Mouse (Mus musculus): ENCODE measurements around the gene Pygm. TPM values are rescaled to one million over a fixed set of nuclear protein-coding genes. Genes with fewer than 3 reads are reported as not detected.

Pygm gene
- polyA plus RNA-seq, 1 experiment from 2014 or later, result 3.4 TPM

GRCm38 (mm10) chr19:6363411-6364240, 20.6 kb upstream of the Pygm start, which contains the start of gene Sf1:
Sf1 (plus strand) TSS chr19:6363690.
- H3K4me1 ChIP-seq, result peaks cover 44% of the 10 kb centered on the region
- H3K27me3 ChIP-seq, result no peaks in the 10 kb centered on the region
- WGBS, result under 1% methylated on average over 85 of the region's 85 CpGs
- H3K9ac ChIP-seq (replicated peaks), result peak within 1 kb of the TSS; percentile 96
- H3K27ac ChIP-seq (replicated peaks), result peak within 1 kb of the TSS; percentile 98
- peaks cover 33% of the 10 kb centered on the region for H3K36me3 ChIP-seq
- no peaks in the 10 kb centered on the region for H3K9me3 ChIP-seq
- H3K4me2 ChIP-seq (replicated peaks), result peak within 1 kb of the TSS; percentile 76
- ATAC-seq (replicated peaks), result peak; percentile 99
- H3K4me3 ChIP-seq, result peak within 1 kb of the TSS; percentile 90

GRCm38 (mm10) chr19:6364317-6364725, 19.9 kb upstream of the Pygm start:
- Histone ChIP-seq H3K9ac (replicated peaks) (peak overlapping the region; percentile 96), H3K36me3 (peaks cover 38% of the 10 kb centered on the region), H3K4me2 (replicated peaks) (peak overlapping the region; percentile 76), H3K27me3 (no peaks in the 10 kb centered on the region), H3K4me1 (peaks cover 44% of the 10 kb centered on the region), H3K27ac (replicated peaks) (peak overlapping the region; percentile 98), H3K4me3 (peak overlapping the region; percentile 90), H3K9me3 (no peaks in the 10 kb centered on the region)
- WGBS, result under 1% methylated on average over 55 of the region's 55 CpGs
- ATAC-seq (replicated peaks), result peak; percentile 1; the same call in 1 of the 2 replicates

- peaks cover 44% of the 10 kb centered on the region for H3K36me3 ChIP-seq
- H3K4me1 ChIP-seq, result peaks cover 44% of the 10 kb centered on the region
- no peak for ATAC-seq (replicated peaks)
- peak overlapping the region; percentile 96 for H3K9ac ChIP-seq (replicated peaks)
- H3K9me3 ChIP-seq, result no peaks in the 10 kb centered on the region
- WGBS, result 5% methylated on average over 2 of the region's 2 CpGs
- no peaks in the 10 kb centered on the region for H3K27me3 ChIP-seq
- H3K4me3 ChIP-seq, result peak overlapping the region; percentile 90
- H3K27ac ChIP-seq (replicated peaks), result no peak overlapping the region
- H3K4me2 ChIP-seq (replicated peaks), result peak overlapping the region; percentile 76
Measured at GRCm38 (mm10) chr19:6364842-6365241, 19.4 kb upstream of the Pygm start.

- Histone ChIP-seq H3K27me3 (no peaks in the 10 kb centered on the region), H3K36me3 (peaks cover 96% of the 10 kb centered on the region), H3K9me3 (no peaks in the 10 kb centered on the region), H3K27ac (replicated peaks) (no peak overlapping the region), H3K4me3 (no peak overlapping the region), H3K4me1 (peaks cover 30% of the 10 kb centered on the region), H3K4me2 (replicated peaks) (no peak overlapping the region), H3K9ac (replicated peaks) (no peak overlapping the region)
- WGBS, result 86% methylated on average over 2 of the region's 2 CpGs
- ATAC-seq (replicated peaks), result no peak
Measured at GRCm38 (mm10) chr19:6370175-6370574, 14.0 kb upstream of the Pygm start.

- ATAC-seq (replicated peaks), result no peak
- H3K4me1 ChIP-seq, result peaks cover 11% of the 10 kb centered on the region
- H3K27ac ChIP-seq (replicated peaks), result no peak overlapping the region
- H3K9me3 ChIP-seq, result no peaks in the 10 kb centered on the region
- H3K9ac ChIP-seq (replicated peaks), result no peak overlapping the region
- peaks cover 98% of the 10 kb centered on the region for H3K36me3 ChIP-seq
- no peaks in the 10 kb centered on the region for H3K27me3 ChIP-seq
- 92% methylated on average over 3 of the region's 3 CpGs for WGBS
- no peak overlapping the region for H3K4me2 ChIP-seq (replicated peaks)
- H3K4me3 ChIP-seq, result no peak overlapping the region
Measured at GRCm38 (mm10) chr19:6372433-6372832, 11.8 kb upstream of the Pygm start.

GRCm38 (mm10) chr19:6373539-6374400, 10.4 kb upstream of the Pygm start:
- no peaks in the 10 kb centered on the region for H3K27me3 ChIP-seq
- WGBS, result 67% methylated on average over 12 of the region's 12 CpGs
- no peaks in the 10 kb centered on the region for H3K9me3 ChIP-seq
- H3K4me2 ChIP-seq (replicated peaks), result no peak overlapping the region
- H3K27ac ChIP-seq (replicated peaks), result no peak overlapping the region
- no peak overlapping the region for H3K9ac ChIP-seq (replicated peaks)
- H3K4me1 ChIP-seq, result 0 out of 2 replicates have a peak, but pooled peaks cover 6% of the 10 kb centered on the region
- H3K4me3 ChIP-seq, result no peak overlapping the region
- peaks cover 97% of the 10 kb centered on the region for H3K36me3 ChIP-seq
- ATAC-seq (replicated peaks), result peak; percentile 46; the same call in 1 of the 2 replicates

- WGBS, result 95% methylated on average over 10 of the region's 10 CpGs
- no peak overlapping the region for H3K27ac ChIP-seq (replicated peaks)
- no peak overlapping the region for H3K4me3 ChIP-seq
- no peaks in the 10 kb centered on the region for H3K9me3 ChIP-seq
- no peak for ATAC-seq (replicated peaks)
- 0 out of 2 replicates have a peak, but pooled peaks cover 6% of the 10 kb centered on the region for H3K4me1 ChIP-seq
- H3K4me2 ChIP-seq (replicated peaks), result no peak overlapping the region
- peaks cover 92% of the 10 kb centered on the region for H3K36me3 ChIP-seq
- H3K9ac ChIP-seq (replicated peaks), result no peak overlapping the region
- no peaks in the 10 kb centered on the region for H3K27me3 ChIP-seq
Measured at GRCm38 (mm10) chr19:6374571-6374970, 9.6 kb upstream of the Pygm start.

GRCm38 (mm10) chr19:6375423-6376254, 8.6 kb upstream of the Pygm start:
- Histone ChIP-seq H3K27ac (replicated peaks) (no peak overlapping the region), H3K4me1 (0 out of 2 replicates have a peak, but pooled peaks cover 6% of the 10 kb centered on the region), H3K4me2 (replicated peaks) (no peak overlapping the region), H3K9me3 (no peaks in the 10 kb centered on the region), H3K27me3 (no peaks in the 10 kb centered on the region), H3K4me3 (no peak overlapping the region), H3K9ac (replicated peaks) (no peak overlapping the region), H3K36me3 (peaks cover 82% of the 10 kb centered on the region)
- WGBS, result 92% methylated on average over 38 of the region's 42 CpGs
- ATAC-seq (replicated peaks), result 0 out of 2 replicates have a peak, but pooled peaks have one; percentile 17

- no peak for ATAC-seq (replicated peaks)
- no peaks in the 10 kb centered on the region for H3K9me3 ChIP-seq
- peaks cover 76% of the 10 kb centered on the region for H3K36me3 ChIP-seq
- H3K27me3 ChIP-seq, result no peaks in the 10 kb centered on the region
- WGBS, result 77% methylated on average over 14 of the region's 14 CpGs
- no peak overlapping the region for H3K4me3 ChIP-seq
- no peak overlapping the region for H3K4me2 ChIP-seq (replicated peaks)
- H3K9ac ChIP-seq (replicated peaks), result no peak overlapping the region
- H3K27ac ChIP-seq (replicated peaks), result no peak overlapping the region
- 0 out of 2 replicates have a peak, but pooled peaks cover 6% of the 10 kb centered on the region for H3K4me1 ChIP-seq
Measured at GRCm38 (mm10) chr19:6376255-6376564, 8.0 kb upstream of the Pygm start.

- 0 out of 2 replicates have a peak overlapping the region, but pooled peaks have one; percentile 1 for H3K27ac ChIP-seq (replicated peaks)
- H3K4me3 ChIP-seq, result no peak overlapping the region
- H3K27me3 ChIP-seq, result no peaks in the 10 kb centered on the region
- no peak overlapping the region for H3K4me2 ChIP-seq (replicated peaks)
- H3K4me1 ChIP-seq, result 0 out of 2 replicates have a peak, but pooled peaks cover 6% of the 10 kb centered on the region
- peaks cover 72% of the 10 kb centered on the region for H3K36me3 ChIP-seq
- H3K9ac ChIP-seq (replicated peaks), result no peak overlapping the region
- no peak for ATAC-seq (replicated peaks)
- no peaks in the 10 kb centered on the region for H3K9me3 ChIP-seq
- WGBS, result 77% methylated on average over 2 of the region's 2 CpGs
Measured at GRCm38 (mm10) chr19:6376643-6377042, 7.6 kb upstream of the Pygm start.

- Histone ChIP-seq H3K27ac (replicated peaks) (peak overlapping the region; percentile 1; the same call in 1 of the 2 replicates), H3K36me3 (peaks cover 64% of the 10 kb centered on the region), H3K4me2 (replicated peaks) (no peak overlapping the region), H3K9ac (replicated peaks) (no peak overlapping the region), H3K4me3 (no peak overlapping the region), H3K27me3 (no peaks in the 10 kb centered on the region), H3K9me3 (no peaks in the 10 kb centered on the region), H3K4me1 (0 out of 2 replicates have a peak, but pooled peaks cover 6% of the 10 kb centered on the region)
- no peak for ATAC-seq (replicated peaks)
- 44% methylated on average over 11 of the region's 11 CpGs for WGBS
Measured at GRCm38 (mm10) chr19:6377327-6378040, 6.7 kb upstream of the Pygm start.

All from forebrain, embryonic 15.5 days (tissue).